Mouse (Mus musculus) embryonic facial prominence, embryonic 15.5 days (tissue): ENCODE results near the gene Tmco4. TPM values are rescaled to one million over a fixed set of nuclear protein-coding genes. Genes with fewer than 3 reads are reported as not detected.
A peak's percentile ranks its signal among the peaks of the same experiment; 100 is the strongest.

Experiments used
- ATAC-seq: fragments of 200-750 bp; cut with Nextera tagmentation; 2 replicates; pipeline ENCODE4 v1.8.0; 2017; ENCODE audit warnings: low read depth, moderate TSS enrichment; ENCODE audit not compliant: insufficient number of reproducible peaks, low FRiP score, low TSS enrichment
- H3K27ac ChIP-seq: fragments of 300-500 bp; sonication (generic); replicated peaks from 2 replicates; pipeline ENCODE4 v1.5.1; 2015; ENCODE audit warnings: mild to moderate bottlenecking, inconsistent platforms
- H3K27me3 ChIP-seq: fragments of 300-500 bp; sonication (generic); 2 replicates; pipeline ENCODE4 v1.6.1; 2015; ENCODE audit warnings: inconsistent platforms
- H3K36me3 ChIP-seq: fragments of 300-500 bp; sonication (generic); 2 replicates; pipeline ENCODE4 v1.6.1; 2015; ENCODE audit warnings: mild to moderate bottlenecking, inconsistent platforms
- H3K4me1 ChIP-seq: fragments of 300-500 bp; sonication (generic); 2 replicates; pipeline ENCODE4 v1.6.1; 2015; ENCODE audit warnings: inconsistent platforms
- H3K4me2 ChIP-seq: fragments of 300-500 bp; sonication (generic); replicated peaks from 2 replicates; pipeline ENCODE4 v1.6.1; 2015; ENCODE audit warnings: mild to moderate bottlenecking, inconsistent platforms
- H3K4me3 ChIP-seq: fragments of 300-500 bp; sonication (generic); replicated peaks from 2 replicates; pipeline ENCODE4 v1.5.1; 2015; ENCODE audit warnings: mild to moderate bottlenecking, inconsistent platforms
- H3K9ac ChIP-seq: fragments of 300-500 bp; sonication (generic); 2 replicates; pipeline ENCODE4 v1.6.1; 2015; ENCODE audit warnings: inconsistent platforms
- H3K9me3 ChIP-seq: fragments of 300-500 bp; sonication (generic); replicated peaks from 2 replicates; pipeline ENCODE4 v1.6.1; 2016; ENCODE audit warnings: inconsistent platforms
- WGBS: fragments of 180-500 bp; shearing (Covaris S2); methylation state at CpG from one replicate; pipeline ENCODE4 v1.1.7; 2015; 5-methylcytosine and 5-hydroxymethylcytosine counted together
- polyA plus RNA-seq: library from polyadenylated mRNA; unstranded; fragments of >200 nt; fragmentation: Nextera tagmentation; extraction: Ambion mirVana; gene quantifications from 2 replicates; pipeline ENCODE4 v1.2.1, GENCODE M21; 2015

The Tmco4 gene
- polyA plus RNA-seq, 1 experiment from 2014 or later = 6.4 TPM

DNA sequence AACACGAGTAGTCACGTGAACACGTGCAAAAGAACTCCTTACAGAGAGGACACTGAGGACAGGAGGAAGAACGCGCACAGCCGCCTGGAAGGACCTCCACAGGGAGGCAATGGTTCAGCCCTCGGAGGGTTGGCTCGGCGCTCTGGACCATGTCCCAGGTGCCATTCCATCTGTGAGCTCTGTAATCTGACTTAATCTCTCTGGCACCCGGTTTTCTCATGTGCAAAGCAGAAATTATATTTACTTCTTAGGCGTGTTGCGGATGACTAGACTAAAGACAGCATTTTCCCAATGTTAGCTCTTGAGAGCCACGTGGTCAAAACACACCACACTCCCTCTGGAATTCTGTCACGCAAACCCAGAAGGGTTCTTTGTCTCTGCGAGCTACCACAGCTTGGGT, 13.6 kb upstream of the Tmco4 start:
- no peak overlapping the region for H3K27ac ChIP-seq
- 78% methylated on average over 15 of the region's 15 CpGs for WGBS
- ATAC-seq = no peak
- H3K9me3 ChIP-seq = no peaks in the 10 kb centered on the region
- no peak overlapping the region for H3K9ac ChIP-seq
- H3K4me2 ChIP-seq = no peak overlapping the region
- H3K4me1 ChIP-seq = no peaks in the 10 kb centered on the region
- H3K4me3 ChIP-seq = no peak overlapping the region
- H3K36me3 ChIP-seq = no peaks in the 10 kb centered on the region
- H3K27me3 ChIP-seq = no peaks in the 10 kb centered on the region

DNA sequence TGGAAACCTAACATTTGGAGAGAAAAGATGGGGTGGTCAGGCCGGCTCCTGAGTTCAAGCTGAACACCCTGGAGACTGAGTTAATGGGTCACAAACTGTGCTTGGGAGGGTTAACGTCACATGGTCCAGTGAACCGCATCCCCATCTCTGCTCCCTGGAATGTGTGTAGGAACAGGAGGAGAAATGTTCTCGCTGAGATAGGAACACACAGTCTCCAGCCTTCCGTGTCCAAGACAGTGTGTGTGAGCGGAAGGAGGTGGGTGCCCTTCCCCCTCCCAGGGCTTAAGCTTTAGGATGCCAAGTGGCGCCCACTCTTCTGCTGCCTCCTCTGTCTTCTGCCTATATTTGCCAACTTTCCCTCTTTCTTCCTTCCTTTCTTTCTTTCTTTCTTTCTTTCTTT, 12.8 kb upstream of the Tmco4 start:
- no peak for ATAC-seq
- H3K4me1 ChIP-seq = no peaks in the 10 kb centered on the region
- H3K27ac ChIP-seq = no peak overlapping the region
- H3K27me3 ChIP-seq = no peaks in the 10 kb centered on the region
- H3K4me3 ChIP-seq = no peak overlapping the region
- WGBS = 73% methylated on average over 7 of the region's 7 CpGs
- H3K9ac ChIP-seq = no peak overlapping the region
- H3K36me3 ChIP-seq = no peaks in the 10 kb centered on the region
- no peaks in the 10 kb centered on the region for H3K9me3 ChIP-seq
- H3K4me2 ChIP-seq = no peak overlapping the region

GRCm38 (mm10) chr4:138962719-138963118, 10.0 kb upstream of the Tmco4 start:
- no peak overlapping the region for H3K27ac ChIP-seq
- no peaks in the 10 kb centered on the region for H3K9me3 ChIP-seq
- WGBS = 76% methylated on average over 5 of the region's 5 CpGs
- no peak overlapping the region for H3K4me3 ChIP-seq
- H3K36me3 ChIP-seq = no peaks in the 10 kb centered on the region
- H3K27me3 ChIP-seq = no peaks in the 10 kb centered on the region
- no peak overlapping the region for H3K9ac ChIP-seq
- no peak for ATAC-seq
- H3K4me1 ChIP-seq = no peaks in the 10 kb centered on the region
- no peak overlapping the region for H3K4me2 ChIP-seq

DNA sequence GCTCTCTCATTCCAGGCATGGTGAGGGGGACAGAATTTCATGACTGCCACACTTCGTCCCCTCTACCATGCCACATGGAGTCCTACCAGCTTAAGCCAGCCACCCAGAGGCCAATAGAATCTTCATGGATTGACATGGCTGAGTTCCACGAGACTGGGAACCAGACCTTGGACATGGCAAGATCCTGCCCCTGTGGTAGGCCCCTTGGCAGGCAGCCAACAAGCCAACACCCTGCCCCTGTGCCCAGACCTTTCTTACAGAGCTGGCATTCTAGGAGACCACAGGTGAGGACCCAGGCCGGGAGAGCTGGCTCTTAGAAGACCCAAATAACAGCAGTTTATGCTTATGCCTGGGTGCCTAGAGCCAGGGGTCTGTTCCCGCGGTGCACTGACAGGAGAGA, 6.8 kb upstream of the Tmco4 start:
- H3K4me3 ChIP-seq = no peak overlapping the region
- no peak overlapping the region for H3K27ac ChIP-seq
- H3K4me1 ChIP-seq = no peaks in the 10 kb centered on the region
- WGBS = 66% methylated on average over 5 of the region's 5 CpGs
- no peaks in the 10 kb centered on the region for H3K36me3 ChIP-seq
- no peaks in the 10 kb centered on the region for H3K9me3 ChIP-seq
- no peak overlapping the region for H3K9ac ChIP-seq
- ATAC-seq = no peak
- no peaks in the 10 kb centered on the region for H3K27me3 ChIP-seq
- H3K4me2 ChIP-seq = no peak overlapping the region

DNA sequence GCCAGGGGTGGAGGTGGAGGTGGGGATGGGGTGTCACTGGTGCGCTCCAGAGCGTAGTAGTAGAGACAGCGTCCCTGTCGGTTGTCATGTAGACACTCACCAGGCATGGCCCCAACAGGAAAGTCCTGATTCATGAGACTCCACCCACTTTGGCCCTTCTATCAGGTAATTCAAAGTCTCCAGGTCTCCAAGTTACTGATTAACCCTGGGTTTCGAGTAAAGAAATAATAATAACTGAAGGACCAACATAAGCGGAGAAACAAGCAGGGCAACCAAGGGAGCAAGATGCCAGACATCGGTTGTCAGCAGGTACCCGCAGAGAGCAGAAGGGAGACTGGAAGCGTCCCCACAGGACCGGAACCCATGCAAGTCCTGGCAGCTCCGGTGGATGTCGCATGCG, 5.8 kb upstream of the Tmco4 start, which contains the start of gene Rnf186:
Rnf186 (plus strand) TSS at position 247 of the 400 bp plus-strand sequence.
- H3K9ac ChIP-seq = no peak within 1 kb of the TSS
- H3K9me3 ChIP-seq = no peaks in the 10 kb centered on the region
- peaks cover 1% of the 10 kb centered on the region for H3K4me1 ChIP-seq
- H3K27me3 ChIP-seq = no peaks in the 10 kb centered on the region
- no peaks in the 10 kb centered on the region for H3K36me3 ChIP-seq
- 87% methylated on average over 13 of the region's 13 CpGs for WGBS
- H3K27ac ChIP-seq = no peak within 1 kb of the TSS
- no peak within 1 kb of the TSS for H3K4me2 ChIP-seq
- no peak for ATAC-seq
- H3K4me3 ChIP-seq = no peak within 1 kb of the TSS

DNA sequence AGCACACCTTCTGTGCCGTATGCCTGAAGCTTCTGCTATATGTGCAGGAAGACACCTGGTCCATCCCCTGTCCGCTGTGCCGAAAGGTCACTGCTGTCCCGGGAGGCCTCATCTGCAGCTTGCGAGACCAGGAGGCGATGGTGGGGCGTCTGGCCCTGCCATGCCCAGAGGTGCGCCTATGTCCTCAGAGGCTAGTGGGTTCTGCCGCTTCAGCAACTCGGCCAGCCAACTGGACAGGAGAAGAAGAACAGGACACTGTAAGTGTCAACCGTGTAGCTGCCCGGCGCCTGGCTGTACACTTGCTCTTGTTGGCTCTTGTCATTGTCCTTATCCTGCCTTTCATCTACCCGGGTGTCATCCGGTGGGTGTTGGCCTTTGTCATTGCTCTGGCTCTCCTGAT, 5.2 kb upstream of the Tmco4 start:
- Histone ChIP-seq H3K9me3 (no peaks in the 10 kb centered on the region), H3K4me3 (no peak overlapping the region), H3K4me2 (no peak overlapping the region), H3K27me3 (no peaks in the 10 kb centered on the region), H3K9ac (no peak overlapping the region), H3K4me1 (peaks cover 8% of the 10 kb centered on the region), H3K36me3 (no peaks in the 10 kb centered on the region), H3K27ac (no peak overlapping the region)
- WGBS = 92% methylated on average over 15 of the region's 15 CpGs
- ATAC-seq = no peak; the same call in 1 of the 2 replicates

GRCm38 (mm10) chr4:138968772-138969556, 3.7 kb upstream of the Tmco4 start:
- Histone ChIP-seq H3K4me3 (no peak overlapping the region), H3K9ac (no peak overlapping the region), H3K27me3 (no peaks in the 10 kb centered on the region), H3K9me3 (no peaks in the 10 kb centered on the region), H3K4me1 (peaks cover 20% of the 10 kb centered on the region), H3K36me3 (no peaks in the 10 kb centered on the region), H3K4me2 (no peak overlapping the region), H3K27ac (no peak overlapping the region)
- 84% methylated on average over 16 of the region's 16 CpGs for WGBS
- ATAC-seq = no peak

DNA sequence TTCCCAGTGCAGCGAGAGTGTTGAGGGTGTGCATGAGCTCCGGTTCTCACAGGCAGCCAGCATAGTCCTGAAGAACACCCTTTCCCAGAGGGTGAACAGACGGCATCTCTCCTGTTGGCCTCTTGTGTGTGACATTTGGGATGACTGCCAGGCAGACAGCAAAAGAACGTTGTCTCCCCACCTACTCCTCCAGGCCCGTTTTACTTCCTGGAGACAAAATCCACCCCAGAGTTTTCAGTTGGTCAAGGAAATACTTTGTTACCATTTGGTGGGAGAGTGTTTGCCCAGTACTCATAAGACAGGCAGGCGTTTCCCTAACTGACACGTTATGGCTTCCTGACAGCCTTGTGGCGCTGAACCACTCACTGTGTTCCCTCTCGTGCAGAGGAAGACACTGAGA, 3.0 kb upstream of the Tmco4 start:
- no peak overlapping the region for H3K4me3 ChIP-seq
- H3K9ac ChIP-seq = no peak overlapping the region
- peaks cover 20% of the 10 kb centered on the region for H3K4me1 ChIP-seq
- H3K27ac ChIP-seq = no peak overlapping the region
- H3K27me3 ChIP-seq = no peaks in the 10 kb centered on the region
- no peak overlapping the region for H3K4me2 ChIP-seq
- 51% methylated on average over 9 of the region's 9 CpGs for WGBS
- ATAC-seq = no peak
- no peaks in the 10 kb centered on the region for H3K9me3 ChIP-seq
- no peaks in the 10 kb centered on the region for H3K36me3 ChIP-seq

DNA sequence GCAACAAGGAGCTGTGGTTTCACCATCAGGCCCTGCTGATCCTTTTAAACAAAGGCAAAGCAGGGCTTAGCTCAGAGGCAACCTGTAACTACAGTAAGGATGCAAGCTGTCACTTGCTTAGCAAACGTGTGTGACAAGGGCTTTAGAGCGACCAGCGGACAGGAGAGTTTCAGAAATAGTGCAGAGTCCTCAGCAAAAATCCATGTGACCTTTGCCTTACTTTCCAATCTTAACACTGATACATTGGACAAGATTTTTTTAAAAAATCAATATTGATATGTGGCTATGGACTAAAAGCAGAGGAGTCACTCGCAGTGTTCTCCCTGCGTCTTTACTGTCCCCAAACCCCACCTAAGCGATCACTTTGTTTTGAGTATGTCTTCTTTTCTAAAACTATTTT, 1.3 kb upstream of the Tmco4 start:
- H3K4me1 ChIP-seq = peaks cover 20% of the 10 kb centered on the region
- H3K27ac ChIP-seq = no peak overlapping the region
- no peak overlapping the region for H3K9ac ChIP-seq
- H3K27me3 ChIP-seq = no peaks in the 10 kb centered on the region
- ATAC-seq = no peak
- H3K4me3 ChIP-seq = no peak overlapping the region
- 93% methylated on average over 6 of the region's 6 CpGs for WGBS
- H3K36me3 ChIP-seq = no peaks in the 10 kb centered on the region
- H3K9me3 ChIP-seq = no peaks in the 10 kb centered on the region
- no peak overlapping the region for H3K4me2 ChIP-seq

DNA sequence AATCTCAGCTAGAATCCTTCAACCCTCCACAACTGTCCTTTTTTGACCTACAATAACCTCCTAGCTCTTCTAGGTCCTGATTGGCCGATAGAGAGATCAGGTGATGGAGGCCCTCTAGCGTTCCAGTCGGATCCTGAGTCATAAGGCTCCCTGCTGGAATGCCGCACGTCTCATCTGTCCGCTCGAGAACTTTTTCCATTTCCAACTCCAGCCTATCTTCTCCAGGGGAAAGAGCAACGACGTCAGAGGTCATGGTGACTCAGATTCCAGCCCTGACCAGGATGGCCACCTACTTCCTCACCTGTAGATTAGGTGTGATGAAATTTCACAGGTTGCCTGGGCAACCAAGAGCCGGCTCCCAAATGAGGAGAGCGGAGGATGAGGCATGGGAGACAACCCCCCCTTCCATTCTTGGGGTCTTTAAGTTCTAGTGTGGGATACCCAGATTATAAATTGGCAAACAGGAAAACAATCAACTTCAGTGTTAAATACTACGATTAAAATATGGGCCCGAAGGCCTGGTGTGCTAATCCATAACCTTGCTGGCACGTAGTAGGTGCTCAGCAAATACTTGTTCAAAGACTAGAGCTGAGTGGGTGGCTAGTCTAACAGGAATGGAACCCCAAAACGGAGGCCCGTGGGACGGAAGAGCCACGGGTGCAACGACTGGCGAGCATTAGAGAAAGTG, 405 bp upstream of the Tmco4 start:
- ATAC-seq = peak; percentile 55; the same call in 1 of the 2 replicates
- WGBS = 14% methylated on average over 20 of the region's 20 CpGs

GRCm38 (mm10) chr4:138973719-138974115, 1.0 kb downstream of the Tmco4 start:
- H3K27me3 ChIP-seq = no peaks in the 10 kb centered on the region
- no peak for ATAC-seq
- H3K4me1 ChIP-seq = peaks cover 20% of the 10 kb centered on the region
- H3K9ac ChIP-seq = peak overlapping the region; percentile 71; the same call in 1 of the 2 replicates
- no peaks in the 10 kb centered on the region for H3K9me3 ChIP-seq
- H3K4me2 ChIP-seq = peak overlapping the region; percentile 95
- peak overlapping the region; percentile 64 for H3K4me3 ChIP-seq
- WGBS = 58% methylated on average over 3 of the region's 3 CpGs
- no peak overlapping the region for H3K27ac ChIP-seq
- H3K36me3 ChIP-seq = no peaks in the 10 kb centered on the region

More for the DNA sequence above, 405 bp upstream of the Tmco4 start:
- Histone ChIP-seq H3K27ac (peak overlapping the region; percentile 87), H3K4me3 (peak overlapping the region; percentile 64), H3K4me1 (peaks cover 20% of the 10 kb centered on the region), H3K36me3 (no peaks in the 10 kb centered on the region), H3K4me2 (peak overlapping the region; percentile 95), H3K9me3 (no peaks in the 10 kb centered on the region), H3K27me3 (no peaks in the 10 kb centered on the region), H3K9ac (peak overlapping the region; percentile 71)
